Mouse (Mus musculus): ENCODE measurements at regions not wholly inside any gene's neighbourhood (a gene's known extent, or its start where the extent isn't known, plus 50 kb on each side); places are given as distances from the start of the nearest gene placed in this dataset.
"Not testable (repeated sequence)": the region's sequence is repeated elsewhere in the genome, so short reads cannot be mapped to it uniquely, and the experiment has no call there.

- H3K27ac ChIP-seq (ENCODE audit: insufficient read depth, low read length); H3K4me1 ChIP-seq (ENCODE audit: control insufficient read depth, insufficient read depth, low read length): not testable (repeated sequence)
- 80% methylated on average over 2 of the region's 2 CpGs for WGBS
Measured at GRCm38 (mm10) chr5:3244067-3244466, 97.2 kb upstream of the Cdk6 start.

GRCm38 (mm10) chr5:3247333-3247732 is 94.0 kb upstream of the Cdk6 start:
- DNase-seq, result no peak
- 73% methylated on average over 2 of the region's 2 CpGs for WGBS
- no peaks in the 10 kb centered on the region for H3K4me1 ChIP-seq (ENCODE audit: control insufficient read depth, insufficient read depth, low read length)
- no peaks in the 10 kb centered on the region for H3K27me3 ChIP-seq (ENCODE audit: control insufficient read depth, insufficient read depth, low read length)
- no peak overlapping the region for H3K27ac ChIP-seq (ENCODE audit: insufficient read depth, low read length)
- TF ChIP-seq CTCF (IDR thresholded peaks at IDR 0.05; ENCODE audit: borderline replicate concordance, insufficient read depth, low read depth, low read length) (no peak), POLR2A (IDR thresholded peaks at IDR 0.05; ENCODE audit: borderline replicate concordance, insufficient read depth, low read length) (no peak)
- no peak overlapping the region for H3K4me3 ChIP-seq (replicated peaks; ENCODE audit: insufficient read depth, low read depth, low read length)

More at GRCm38 (mm10) chr5:3244067-3244466, 97.2 kb upstream of the Cdk6 start:
- not testable (repeated sequence) for H3K27me3 ChIP-seq (ENCODE audit: control insufficient read depth, insufficient read depth, low read length); DNase-seq; H3K4me3 ChIP-seq (replicated peaks; ENCODE audit: insufficient read depth, low read depth, low read length)

- DNase-seq, result no peak
- TF ChIP-seq POLR2A (IDR thresholded peaks at IDR 0.05; ENCODE audit: borderline replicate concordance, insufficient read depth, low read length) (no peak), CTCF (IDR thresholded peaks at IDR 0.05; ENCODE audit: borderline replicate concordance, insufficient read depth, low read depth, low read length) (no peak)
- no peaks in the 10 kb centered on the region for H3K4me1 ChIP-seq (ENCODE audit: control insufficient read depth, insufficient read depth, low read length)
- no peak overlapping the region for H3K4me3 ChIP-seq (replicated peaks; ENCODE audit: insufficient read depth, low read depth, low read length)
- 79% methylated on average over 2 of the region's 2 CpGs for WGBS
- no peaks in the 10 kb centered on the region for H3K27me3 ChIP-seq (ENCODE audit: control insufficient read depth, insufficient read depth, low read length)
- H3K27ac ChIP-seq (ENCODE audit: insufficient read depth, low read length), result no peak overlapping the region
Measured at GRCm38 (mm10) chr5:3250273-3250672, 91.0 kb upstream of the Cdk6 start.

GRCm38 (mm10) chr5:3260289-3260688 is 81.0 kb upstream of the Cdk6 start:
- Histone ChIP-seq H3K27me3 (ENCODE audit: control insufficient read depth, insufficient read depth, low read length) (no peaks in the 10 kb centered on the region), H3K27ac (ENCODE audit: insufficient read depth, low read length) (no peak overlapping the region), H3K4me1 (ENCODE audit: control insufficient read depth, insufficient read depth, low read length) (no peaks in the 10 kb centered on the region), H3K4me3 (replicated peaks; ENCODE audit: insufficient read depth, low read depth, low read length) (no peak overlapping the region)
- TF ChIP-seq CTCF (IDR thresholded peaks at IDR 0.05; ENCODE audit: borderline replicate concordance, insufficient read depth, low read depth, low read length) (no peak), POLR2A (IDR thresholded peaks at IDR 0.05; ENCODE audit: borderline replicate concordance, insufficient read depth, low read length) (no peak)
- 69% methylated on average over 1 of the region's 1 CpGs for WGBS
- DNase-seq, result no peak

GRCm38 (mm10) chr5:3264988-3265738 is 76.1 kb upstream of the Cdk6 start:
- not testable (repeated sequence) for DNase-seq; H3K27ac ChIP-seq (ENCODE audit: insufficient read depth, low read length); H3K27me3 ChIP-seq (ENCODE audit: control insufficient read depth, insufficient read depth, low read length); H3K4me3 ChIP-seq (replicated peaks; ENCODE audit: insufficient read depth, low read depth, low read length); H3K4me1 ChIP-seq (ENCODE audit: control insufficient read depth, insufficient read depth, low read length)
- 74% methylated on average over 8 of the region's 8 CpGs for WGBS

- WGBS, result 93% methylated on average over 5 of the region's 5 CpGs
- no peak for DNase-seq
Measured at GRCm38 (mm10) chr5:3267021-3267420, 74.3 kb upstream of the Cdk6 start.

GRCm38 (mm10) chr5:3269760-3270159 is 71.5 kb upstream of the Cdk6 start:
- 78% methylated on average over 7 of the region's 7 CpGs for WGBS
- no peak for DNase-seq
- no peaks in the 10 kb centered on the region for H3K27me3 ChIP-seq (ENCODE audit: control insufficient read depth, insufficient read depth, low read length)
- H3K4me1 ChIP-seq (ENCODE audit: control insufficient read depth, insufficient read depth, low read length), result no peaks in the 10 kb centered on the region
- H3K27ac ChIP-seq (ENCODE audit: insufficient read depth, low read length), result no peak overlapping the region
- no peak for TF ChIP-seq POLR2A (IDR thresholded peaks at IDR 0.05; ENCODE audit: borderline replicate concordance, insufficient read depth, low read length)
- H3K4me3 ChIP-seq (replicated peaks; ENCODE audit: insufficient read depth, low read depth, low read length), result no peak overlapping the region

More at GRCm38 (mm10) chr5:3267021-3267420, 74.3 kb upstream of the Cdk6 start:
- no peak for TF ChIP-seq POLR2A (IDR thresholded peaks at IDR 0.05; ENCODE audit: borderline replicate concordance, insufficient read depth, low read length)
- TF ChIP-seq CTCF (IDR thresholded peaks at IDR 0.05; ENCODE audit: borderline replicate concordance, insufficient read depth, low read depth, low read length), result no peak
- Histone ChIP-seq H3K27me3 (ENCODE audit: control insufficient read depth, insufficient read depth, low read length) (no peaks in the 10 kb centered on the region), H3K27ac (ENCODE audit: insufficient read depth, low read length) (no peak overlapping the region), H3K4me1 (ENCODE audit: control insufficient read depth, insufficient read depth, low read length) (no peaks in the 10 kb centered on the region), H3K4me3 (replicated peaks; ENCODE audit: insufficient read depth, low read depth, low read length) (no peak overlapping the region)

- not testable (repeated sequence) for H3K27me3 ChIP-seq (ENCODE audit: control insufficient read depth, insufficient read depth, low read length); DNase-seq; H3K4me1 ChIP-seq (ENCODE audit: control insufficient read depth, insufficient read depth, low read length); H3K4me3 ChIP-seq (replicated peaks; ENCODE audit: insufficient read depth, low read depth, low read length); H3K27ac ChIP-seq (ENCODE audit: insufficient read depth, low read length)
- WGBS, result 98% methylated on average over 1 of the region's 1 CpGs
Measured at GRCm38 (mm10) chr5:3273140-3273539, 68.1 kb upstream of the Cdk6 start.

GRCm38 (mm10) chr5:3277241-3277640 is 64.0 kb upstream of the Cdk6 start:
- H3K4me3 ChIP-seq (replicated peaks; ENCODE audit: insufficient read depth, low read depth, low read length); H3K27ac ChIP-seq (ENCODE audit: insufficient read depth, low read length); DNase-seq; H3K27me3 ChIP-seq (ENCODE audit: control insufficient read depth, insufficient read depth, low read length); H3K4me1 ChIP-seq (ENCODE audit: control insufficient read depth, insufficient read depth, low read length): not testable (repeated sequence)
- 90% methylated on average over 16 of the region's 16 CpGs for WGBS

GRCm38 (mm10) chr5:3278956-3279355 is 62.3 kb upstream of the Cdk6 start:
- not testable (repeated sequence) for H3K4me1 ChIP-seq (ENCODE audit: control insufficient read depth, insufficient read depth, low read length); DNase-seq; H3K27me3 ChIP-seq (ENCODE audit: control insufficient read depth, insufficient read depth, low read length); H3K4me3 ChIP-seq (replicated peaks; ENCODE audit: insufficient read depth, low read depth, low read length); H3K27ac ChIP-seq (ENCODE audit: insufficient read depth, low read length)
- WGBS, result 83% methylated on average over 5 of the region's 5 CpGs

GRCm38 (mm10) chr5:3281911-3282506 is 59.3 kb upstream of the Cdk6 start:
- H3K27ac ChIP-seq (ENCODE audit: insufficient read depth, low read length); H3K4me1 ChIP-seq (ENCODE audit: control insufficient read depth, insufficient read depth, low read length); DNase-seq; H3K4me3 ChIP-seq (replicated peaks; ENCODE audit: insufficient read depth, low read depth, low read length); H3K27me3 ChIP-seq (ENCODE audit: control insufficient read depth, insufficient read depth, low read length): not testable (repeated sequence)
- WGBS, result 73% methylated on average over 8 of the region's 8 CpGs
